Mouse (Mus musculus) heart, adult 2 months (tissue): ENCODE results near the gene Gsdmc4.
"Not testable (repeated sequence)": the region's sequence is repeated elsewhere in the genome, so short reads cannot be mapped to it uniquely, and the experiment has no call there.

ENCODE experiments used
- CTCF ChIP-seq: fragments of 200-600 bp; IDR thresholded peaks from 2 replicates; pipeline ENCODE4 v1.8.1; 2022; ENCODE audit warnings: antibody characterized with exemption, mild to moderate bottlenecking, moderate library complexity
- POLR2A ChIP-seq: fragments of 200-500 bp; IDR thresholded peaks from 2 replicates; pipeline ENCODE4 v1.6.1; 2011; ENCODE audit warnings: mild to moderate bottlenecking, low read depth, low read length, control low read depth; ENCODE audit not compliant: insufficient read depth

DNA sequence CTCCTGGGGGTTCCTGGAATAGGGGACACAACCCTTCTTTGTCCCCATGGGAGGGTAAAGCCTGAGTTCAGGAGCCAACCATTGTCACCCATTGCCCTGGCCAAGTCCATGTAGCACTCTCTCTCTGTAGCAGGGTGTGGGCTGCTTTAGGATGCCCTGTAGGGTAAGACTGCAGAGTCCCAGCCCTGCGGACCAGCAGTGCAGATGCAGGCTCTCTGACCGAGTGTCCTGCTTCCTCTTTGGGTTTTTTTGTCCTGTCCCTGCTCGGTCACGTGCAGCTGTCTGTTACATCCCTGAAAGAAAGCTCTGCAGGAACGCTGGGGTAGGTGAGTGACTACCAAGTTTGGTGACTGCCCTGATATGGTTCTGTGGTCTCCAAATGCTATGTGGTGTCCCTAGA, 23.7 kb downstream of the Gsdmc4 start:
- TF ChIP-seq CTCF, POLR2A: not testable (repeated sequence)
